Mouse (Mus musculus): Measurements from ENCODE around the gene Synj2. TPM values are rescaled to one million over a fixed set of nuclear protein-coding genes. Genes with fewer than 3 reads are reported as not detected.

The Synj2 gene
- polyA plus RNA-seq, 2 experiments: 3.3 to 4.4 TPM

DNA sequence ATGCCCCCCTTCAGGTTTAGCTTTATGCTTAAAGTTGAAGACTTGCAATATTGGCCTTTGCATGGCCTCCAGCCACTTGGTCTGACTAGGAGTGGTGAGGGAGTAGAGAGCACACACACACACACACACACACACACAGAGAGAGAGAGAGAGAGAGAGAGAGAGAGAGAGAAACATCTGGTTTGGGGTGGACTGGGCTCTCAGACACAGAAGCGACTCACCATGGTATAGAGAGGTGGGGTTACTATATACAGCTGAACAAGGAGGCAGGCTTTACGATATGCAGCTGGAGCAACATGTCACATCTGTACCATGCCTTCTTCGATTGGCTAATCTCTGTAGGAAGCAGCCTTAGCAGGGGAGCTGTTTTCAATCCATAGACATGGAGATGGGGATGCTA is 5.4 kb upstream of the Synj2 start:
- H3K36me3 ChIP-seq (ENCODE audit: control insufficient read depth, insufficient read depth, low read length): peaks cover 5% of the 10 kb centered on the region
- H3K9me3 ChIP-seq (ENCODE audit: control insufficient read depth, low read length): no peaks in the 10 kb centered on the region
- DNase-seq (ENCODE audit: low spot score) (no peak), ATAC-seq (ENCODE audit: low FRiP score, low read depth) (no peak)
- H3K4me2 ChIP-seq (replicated peaks; ENCODE audit: low read depth, low read length, severe bottlenecking): no peak overlapping the region
- H3K4me3 ChIP-seq (replicated peaks; ENCODE audit: low read length): no peak overlapping the region
- 40% methylated on average over 3 of the region's 3 CpGs for WGBS
- H3K27ac ChIP-seq (replicated peaks; ENCODE audit: low read depth, low read length): no peak overlapping the region
- H3K27me3 ChIP-seq (ENCODE audit: control insufficient read depth, insufficient read depth, low read length): peaks cover 12% of the 10 kb centered on the region; the same call in 1 of the 2 replicates
- no peak for TF ChIP-seq POLR2A (IDR thresholded peaks at IDR 0.05; ENCODE audit: borderline replicate concordance, extremely low read depth, insufficient read depth, insufficient read length)
- H3K4me1 ChIP-seq (ENCODE audit: control insufficient read depth, insufficient read depth, low read length): peaks cover 9% of the 10 kb centered on the region; the same call in 1 of the 2 replicates
- no peak overlapping the region for H3K9ac ChIP-seq (ENCODE audit: low read depth, low read length, severe bottlenecking)

DNA sequence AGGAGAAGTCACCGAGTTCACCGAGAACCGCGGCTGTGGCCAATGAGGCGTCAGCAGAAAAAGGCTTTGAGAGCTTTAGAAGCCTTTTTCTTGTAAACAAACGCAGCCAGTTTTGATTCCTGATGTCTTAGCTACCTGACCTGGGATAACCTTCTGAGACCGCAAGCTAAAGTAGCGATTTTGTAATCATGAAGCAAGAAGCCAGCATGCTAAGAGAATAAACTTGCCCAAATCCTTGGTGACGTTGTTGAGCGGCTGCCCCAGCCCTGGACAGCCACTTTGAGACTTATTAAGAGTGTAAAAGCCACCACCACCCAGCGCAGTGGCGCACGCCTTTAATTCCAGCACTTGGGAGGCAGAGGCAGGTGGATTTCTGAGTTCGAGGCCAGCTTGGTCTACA is 4.8 kb upstream of the Synj2 start:
- H3K9ac ChIP-seq (ENCODE audit: low read depth, low read length, severe bottlenecking): no peak overlapping the region
- H3K4me2 ChIP-seq (replicated peaks; ENCODE audit: low read depth, low read length, severe bottlenecking): no peak overlapping the region
- H3K27me3 ChIP-seq (ENCODE audit: control insufficient read depth, insufficient read depth, low read length): peaks cover 14% of the 10 kb centered on the region; the same call in 1 of the 2 replicates
- no peak overlapping the region for H3K27ac ChIP-seq (replicated peaks; ENCODE audit: low read depth, low read length)
- peaks cover 9% of the 10 kb centered on the region; the same call in 1 of the 2 replicates for H3K4me1 ChIP-seq (ENCODE audit: control insufficient read depth, insufficient read depth, low read length)
- 80% methylated on average over 14 of the region's 14 CpGs for WGBS
- H3K36me3 ChIP-seq (ENCODE audit: control insufficient read depth, insufficient read depth, low read length): peaks cover 1% of the 10 kb centered on the region
- no peaks in the 10 kb centered on the region for H3K9me3 ChIP-seq (ENCODE audit: control insufficient read depth, low read length)
- H3K4me3 ChIP-seq (replicated peaks; ENCODE audit: low read length): no peak overlapping the region
- ATAC-seq (ENCODE audit: low FRiP score, low read depth) (no peak), DNase-seq (ENCODE audit: low spot score) (no peak)
- TF ChIP-seq POLR2A (IDR thresholded peaks at IDR 0.05; ENCODE audit: borderline replicate concordance, extremely low read depth, insufficient read depth, insufficient read length): no peak

DNA sequence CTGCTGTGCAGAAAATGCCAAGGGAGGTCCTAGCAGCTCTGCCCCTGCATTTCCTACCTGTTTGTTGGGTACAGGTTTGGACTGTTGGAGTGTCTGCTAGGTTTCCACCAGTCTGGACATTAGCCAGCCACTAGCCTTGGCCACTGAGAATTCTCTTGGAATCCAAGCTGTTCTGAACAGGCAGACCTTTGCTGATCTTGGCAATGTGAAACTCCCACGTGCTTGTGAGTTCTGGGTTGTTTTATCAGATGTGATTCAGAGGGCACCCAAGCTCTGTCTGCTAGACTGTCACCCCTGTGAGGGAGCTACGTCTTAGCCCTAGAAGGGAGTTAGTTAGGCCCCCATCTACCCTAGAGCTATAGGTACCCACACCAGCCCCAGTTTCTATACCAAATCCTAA is 3.6 kb upstream of the Synj2 start:
- no peak overlapping the region for H3K9ac ChIP-seq (ENCODE audit: low read depth, low read length, severe bottlenecking)
- H3K36me3 ChIP-seq (ENCODE audit: control insufficient read depth, insufficient read depth, low read length): no peaks in the 10 kb centered on the region; the same call in 1 of the 2 replicates
- no peak overlapping the region for H3K27ac ChIP-seq (replicated peaks; ENCODE audit: low read depth, low read length)
- DNase-seq (ENCODE audit: low spot score) (no peak), ATAC-seq (ENCODE audit: low FRiP score, low read depth) (no peak)
- WGBS: 75% methylated on average over 2 of the region's 2 CpGs
- peaks cover 9% of the 10 kb centered on the region; the same call in 1 of the 2 replicates for H3K4me1 ChIP-seq (ENCODE audit: control insufficient read depth, insufficient read depth, low read length)
- no peaks in the 10 kb centered on the region for H3K9me3 ChIP-seq (ENCODE audit: control insufficient read depth, low read length)
- no peak overlapping the region for H3K4me2 ChIP-seq (replicated peaks; ENCODE audit: low read depth, low read length, severe bottlenecking)
- H3K4me3 ChIP-seq (replicated peaks; ENCODE audit: low read length): no peak overlapping the region
- no peak for TF ChIP-seq POLR2A (IDR thresholded peaks at IDR 0.05; ENCODE audit: borderline replicate concordance, extremely low read depth, insufficient read depth, insufficient read length)
- H3K27me3 ChIP-seq (ENCODE audit: control insufficient read depth, insufficient read depth, low read length): peaks cover 25% of the 10 kb centered on the region; the same call in 1 of the 2 replicates

DNA sequence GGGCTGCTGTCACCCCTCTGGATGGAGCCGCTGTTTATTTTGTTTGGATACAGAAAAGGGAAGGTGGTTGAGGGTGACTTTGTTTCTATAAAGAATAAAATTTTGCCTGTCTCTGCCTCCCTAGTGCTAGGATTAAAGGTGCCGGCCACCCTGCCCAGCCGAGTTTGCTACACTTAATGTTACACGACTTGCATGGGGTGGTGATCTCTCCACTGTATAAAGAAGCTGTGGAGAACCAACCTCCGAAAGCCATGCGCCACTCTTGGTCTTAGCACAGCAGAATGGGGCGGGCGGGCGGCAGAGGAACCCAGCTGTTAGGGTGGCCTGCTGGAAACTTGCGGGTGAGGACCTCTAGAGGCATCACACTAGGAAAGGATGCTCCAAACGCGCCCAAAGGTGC is 1.2 kb upstream of the Synj2 start:
- 46% methylated on average over 12 of the region's 12 CpGs for WGBS
- no peak for ATAC-seq (ENCODE audit: low FRiP score, low read depth)
- no peak overlapping the region for H3K4me2 ChIP-seq (replicated peaks; ENCODE audit: low read depth, low read length, severe bottlenecking)
- H3K36me3 ChIP-seq (ENCODE audit: control insufficient read depth, insufficient read depth, low read length): no peaks in the 10 kb centered on the region
- H3K4me3 ChIP-seq (replicated peaks; ENCODE audit: low read length): no peak overlapping the region
- no peaks in the 10 kb centered on the region for H3K9me3 ChIP-seq (ENCODE audit: control insufficient read depth, low read length)
- no peak overlapping the region for H3K27ac ChIP-seq (replicated peaks; ENCODE audit: low read depth, low read length)
- no peak for TF ChIP-seq POLR2A (IDR thresholded peaks at IDR 0.05; ENCODE audit: borderline replicate concordance, extremely low read depth, insufficient read depth, insufficient read length)
- peaks cover 25% of the 10 kb centered on the region; the same call in 1 of the 2 replicates for H3K27me3 ChIP-seq (ENCODE audit: control insufficient read depth, insufficient read depth, low read length)
- no peak overlapping the region for H3K9ac ChIP-seq (ENCODE audit: low read depth, low read length, severe bottlenecking)
- DNase-seq (ENCODE audit: low spot score): no peak
- H3K4me1 ChIP-seq (ENCODE audit: control insufficient read depth, insufficient read depth, low read length): peaks cover 3% of the 10 kb centered on the region; the same call in 1 of the 2 replicates

DNA sequence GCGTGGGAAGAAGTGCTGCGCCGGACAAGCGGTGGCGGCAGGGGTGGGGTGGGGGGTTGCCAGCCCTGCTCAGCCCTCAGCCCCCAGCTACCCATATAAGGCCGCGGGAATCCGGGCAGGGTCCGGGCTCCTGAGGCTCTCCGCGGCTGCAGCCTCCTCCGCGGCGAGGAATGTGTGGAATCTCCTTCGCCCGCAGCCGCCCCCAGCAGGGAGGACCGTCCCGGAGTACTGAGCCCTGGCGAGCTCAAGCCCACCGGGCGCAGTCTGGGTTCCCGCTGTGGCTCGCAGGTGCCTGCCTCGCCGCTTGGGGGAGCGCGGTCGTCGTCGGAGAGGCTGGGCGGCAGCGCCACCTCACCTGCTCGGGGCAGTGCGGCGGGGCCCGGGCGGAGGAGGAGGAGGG is 288 bp upstream of the Synj2 start:
- DNase-seq (ENCODE audit: low spot score) (peak; percentile 52), ATAC-seq (ENCODE audit: low FRiP score, low read depth) (peak; percentile 86)
- TF ChIP-seq POLR2A (IDR thresholded peaks at IDR 0.05; ENCODE audit: borderline replicate concordance, extremely low read depth, insufficient read depth, insufficient read length): no peak
- H3K9me3 ChIP-seq (ENCODE audit: control insufficient read depth, low read length): no peaks in the 10 kb centered on the region
- H3K4me1 ChIP-seq (ENCODE audit: control insufficient read depth, insufficient read depth, low read length): no peaks in the 10 kb centered on the region
- WGBS: 2% methylated on average over 32 of the region's 38 CpGs
- peak overlapping the region; percentile 78 for H3K4me2 ChIP-seq (replicated peaks; ENCODE audit: low read depth, low read length, severe bottlenecking)
- H3K9ac ChIP-seq (ENCODE audit: low read depth, low read length, severe bottlenecking): peak overlapping the region; percentile 67
- H3K36me3 ChIP-seq (ENCODE audit: control insufficient read depth, insufficient read depth, low read length): no peaks in the 10 kb centered on the region
- H3K4me3 ChIP-seq (replicated peaks; ENCODE audit: low read length): peak overlapping the region; percentile 61
- peaks cover 25% of the 10 kb centered on the region; the same call in 1 of the 2 replicates for H3K27me3 ChIP-seq (ENCODE audit: control insufficient read depth, insufficient read depth, low read length)
- no peak overlapping the region for H3K27ac ChIP-seq (replicated peaks; ENCODE audit: low read depth, low read length)
